Mouse (Mus musculus): ENCODE data around the gene Krt7.

Krt7 gene

GRCm38 (mm10) chr15:101436611-101437010 is 25.8 kb downstream of the Krt7 start:
- no peak for DNase-seq (ENCODE audit: extremely low read depth, low read depth, low spot score)

- DNase-seq (ENCODE audit: extremely low read depth, low read depth, low spot score) = no peak
Measured at GRCm38 (mm10) chr15:101438555-101438954, 27.7 kb downstream of the Krt7 start, which contains the start of gene Krt87. TSS of gene Krt87 (minus strand) at chr15:101438804.

GRCm38 (mm10) chr15:101440837-101441236 is 30.0 kb downstream of the Krt7 start:
- DNase-seq (ENCODE audit: extremely low read depth, low read depth, low spot score) = no peak

- DNase-seq (ENCODE audit: extremely low read depth, low read depth, low spot score) = no peak
Measured at GRCm38 (mm10) chr15:101446572-101446971, 35.7 kb downstream of the Krt7 start.

- DNase-seq (ENCODE audit: extremely low read depth, low read depth, low spot score) = no peak
Measured at GRCm38 (mm10) chr15:101447444-101447843, 36.6 kb downstream of the Krt7 start, which contains the start of gene Krt88. TSS of gene Krt88 (plus strand) at chr15:101447744.

- DNase-seq (ENCODE audit: extremely low read depth, low read depth, low spot score) = no peak
Measured at GRCm38 (mm10) chr15:101453093-101453736, 42.4 kb downstream of the Krt7 start.

- DNase-seq (ENCODE audit: extremely low read depth, low read depth, low spot score) = no peak
Measured at GRCm38 (mm10) chr15:101454774-101455173, 43.9 kb downstream of the Krt7 start.

- no peak for DNase-seq (ENCODE audit: extremely low read depth, low read depth, low spot score)
Measured at GRCm38 (mm10) chr15:101455292-101455691, 44.4 kb downstream of the Krt7 start.

- DNase-seq (ENCODE audit: extremely low read depth, low read depth, low spot score) = no peak
Measured at GRCm38 (mm10) chr15:101455891-101456290, 45.0 kb downstream of the Krt7 start.

GRCm38 (mm10) chr15:101458361-101458930 is 47.6 kb downstream of the Krt7 start:
- no peak for DNase-seq (ENCODE audit: extremely low read depth, low read depth, low spot score)

- no peak for DNase-seq (ENCODE audit: extremely low read depth, low read depth, low spot score)
Measured at GRCm38 (mm10) chr15:101459283-101459682, 48.4 kb downstream of the Krt7 start.

- DNase-seq (ENCODE audit: extremely low read depth, low read depth, low spot score) = no peak
Measured at GRCm38 (mm10) chr15:101463651-101464050, 52.8 kb downstream of the Krt7 start, which contains the start of gene Krt81. TSS of gene Krt81 (minus strand) at chr15:101463751.

GRCm38 (mm10) chr15:101469093-101469492 is 58.2 kb downstream of the Krt7 start:
- DNase-seq (ENCODE audit: extremely low read depth, low read depth, low spot score) = no peak

GRCm38 (mm10) chr15:101472952-101473528 is 62.2 kb downstream of the Krt7 start, which contains the start of gene Krt86:
TSS of gene Krt86 (plus strand) at chr15:101473478.
- DNase-seq (ENCODE audit: extremely low read depth, low read depth, low spot score) = no peak

- no peak for DNase-seq (ENCODE audit: extremely low read depth, low read depth, low spot score)
Measured at GRCm38 (mm10) chr15:101479007-101479665, 68.3 kb downstream of the Krt7 start.

- DNase-seq (ENCODE audit: extremely low read depth, low read depth, low spot score) = no peak
Measured at GRCm38 (mm10) chr15:101479666-101480060, 68.8 kb downstream of the Krt7 start.

All from fat pad, adult 2 months (tissue).